In genomic region chr10:87230071-87230910, GRCm38 (mm10) we compare ENCODE assay signal across 11 mouse cellular contexts.
A peak's percentile ranks its signal among the peaks of the same experiment; 100 is the strongest.
DNase-seq lines count a peak whose midpoint lies in the region; ATAC-seq lines count a peak whose summit lies in the region.
"Had no signal": no experiment of that assay in that cellular context is flagged by ENCODE, and none has a peak within 500 bp of the region (broad histone marks: within the 10 kb centered on the region; RNA-seq: fewer than 3 reads in every experiment).

No protein-coding gene starts in this region.

- H3K4me3 ChIP-seq in forebrain, embryonic 10.5 days, result peak overlapping the region; percentile 31
- peak overlapping the region; percentile 25 for H3K4me3 ChIP-seq in hindbrain, embryonic 16.5 days (ENCODE audit: low read length)
- no peak overlapping the region for H3K4me3 ChIP-seq in neural tube, embryonic 12.5 days
- H3K4me3 ChIP-seq: megakaryocyte, embryonic 14.5 days had no signal

- 0 out of 2 replicates have a peak overlapping the region, but pooled peaks have one; percentile 42 for H3K27ac ChIP-seq in forebrain, embryonic 10.5 days
- peak overlapping the region; percentile 39; the same call in 1 of the 2 replicates for H3K27ac ChIP-seq in hindbrain, embryonic 16.5 days (ENCODE audit: low read depth, low read length)
- no peak overlapping the region for H3K27ac ChIP-seq in neural tube, embryonic 12.5 days

- peak overlapping the region; percentile 53 for H3K9ac ChIP-seq in hindbrain, embryonic 16.5 days (ENCODE audit: low read depth, low read length)
- H3K9ac ChIP-seq in neural tube, embryonic 12.5 days, result no peak overlapping the region
- H3K9ac ChIP-seq: liver, postnatal 0 days had no signal

- H3K4me2 ChIP-seq in hindbrain, embryonic 16.5 days (ENCODE audit: low read length), result peak overlapping the region; percentile 63
- peak overlapping the region; percentile 48 for H3K4me2 ChIP-seq in neural tube, embryonic 12.5 days (replicated peaks)

- H3K27me3 ChIP-seq in forebrain, embryonic 10.5 days (ENCODE audit: poor library complexity, severe bottlenecking), result peaks cover 79% of the 10 kb centered on the region
- H3K27me3 ChIP-seq in hindbrain, embryonic 16.5 days (replicated peaks; ENCODE audit: control insufficient read depth, insufficient read depth, low read length), result no peaks in the 10 kb centered on the region
- H3K27me3 ChIP-seq in neural tube, embryonic 12.5 days (replicated peaks), result no peaks in the 10 kb centered on the region
- H3K27me3 ChIP-seq: megakaryocyte, embryonic 14.5 days had no signal

- peak; percentile 70 for ATAC-seq in hindbrain, embryonic 16.5 days
- peak; percentile 70 for ATAC-seq in neural tube, embryonic 12.5 days (ENCODE audit: low FRiP score, low read depth)
- ATAC-seq: liver, postnatal 0 days had no signal

- peak; percentile 64 for DNase-seq in embryo, embryonic 10.5 days (ENCODE audit: low spot score)
- DNase-seq in forebrain, embryonic 10.5 days (ENCODE audit: extremely low spot score, low spot score), result peak; percentile 30
- DNase-seq in lung, postnatal 14 days, result no peak
- DNase-seq in right cerebral cortex, adult 18-20 months, result no peak
- no peak for DNase-seq in gastrocnemius, postnatal 10 days
- DNase-seq: gastrocnemius, postnatal 14 days; kidney, postnatal 4 days; liver, postnatal 0 days had no signal

- no peaks in the 10 kb centered on the region for H3K9me3 ChIP-seq in forebrain, embryonic 10.5 days
- H3K9me3 ChIP-seq in hindbrain, embryonic 16.5 days (ENCODE audit: control insufficient read depth, low read length), result no peaks in the 10 kb centered on the region
- H3K9me3 ChIP-seq in neural tube, embryonic 12.5 days, result no peaks in the 10 kb centered on the region

- WGBS in forebrain, embryonic 10.5 days, result 40% methylated on average over 31 of the region's 31 CpGs
- WGBS in hindbrain, embryonic 16.5 days, result 12% methylated on average over 31 of the region's 31 CpGs
- WGBS in neural tube, embryonic 12.5 days, result 21% methylated on average over 31 of the region's 31 CpGs

- H3K36me3 ChIP-seq in forebrain, embryonic 10.5 days (replicated peaks), result no peaks in the 10 kb centered on the region
- no peaks in the 10 kb centered on the region for H3K36me3 ChIP-seq in hindbrain, embryonic 16.5 days (ENCODE audit: control insufficient read depth, insufficient read depth, low read length)
- no peaks in the 10 kb centered on the region for H3K36me3 ChIP-seq in neural tube, embryonic 12.5 days

- H3K4me1 ChIP-seq in forebrain, embryonic 10.5 days, result peaks cover 15% of the 10 kb centered on the region
- H3K4me1 ChIP-seq in hindbrain, embryonic 16.5 days (ENCODE audit: control insufficient read depth, insufficient read depth, low read depth, low read length), result peaks cover 5% of the 10 kb centered on the region; the same call in 1 of the 2 replicates
- H3K4me1 ChIP-seq in neural tube, embryonic 12.5 days, result peaks cover 5% of the 10 kb centered on the region
- H3K4me1 ChIP-seq: megakaryocyte, embryonic 14.5 days had no signal

Comparison
In these comparisons a context has a peak if more than half of its experiments do, and no peak if none do; other contexts are left out.
1. DNase-seq: peak in embryo, embryonic 10.5 days (single experiment) and forebrain, embryonic 10.5 days (single experiment); none in lung, postnatal 14 days (single experiment), right cerebral cortex, adult 18-20 months (single experiment) and gastrocnemius, postnatal 10 days (single experiment).